Mouse (Mus musculus): ENCODE data around the gene Cdk14.

DNA sequence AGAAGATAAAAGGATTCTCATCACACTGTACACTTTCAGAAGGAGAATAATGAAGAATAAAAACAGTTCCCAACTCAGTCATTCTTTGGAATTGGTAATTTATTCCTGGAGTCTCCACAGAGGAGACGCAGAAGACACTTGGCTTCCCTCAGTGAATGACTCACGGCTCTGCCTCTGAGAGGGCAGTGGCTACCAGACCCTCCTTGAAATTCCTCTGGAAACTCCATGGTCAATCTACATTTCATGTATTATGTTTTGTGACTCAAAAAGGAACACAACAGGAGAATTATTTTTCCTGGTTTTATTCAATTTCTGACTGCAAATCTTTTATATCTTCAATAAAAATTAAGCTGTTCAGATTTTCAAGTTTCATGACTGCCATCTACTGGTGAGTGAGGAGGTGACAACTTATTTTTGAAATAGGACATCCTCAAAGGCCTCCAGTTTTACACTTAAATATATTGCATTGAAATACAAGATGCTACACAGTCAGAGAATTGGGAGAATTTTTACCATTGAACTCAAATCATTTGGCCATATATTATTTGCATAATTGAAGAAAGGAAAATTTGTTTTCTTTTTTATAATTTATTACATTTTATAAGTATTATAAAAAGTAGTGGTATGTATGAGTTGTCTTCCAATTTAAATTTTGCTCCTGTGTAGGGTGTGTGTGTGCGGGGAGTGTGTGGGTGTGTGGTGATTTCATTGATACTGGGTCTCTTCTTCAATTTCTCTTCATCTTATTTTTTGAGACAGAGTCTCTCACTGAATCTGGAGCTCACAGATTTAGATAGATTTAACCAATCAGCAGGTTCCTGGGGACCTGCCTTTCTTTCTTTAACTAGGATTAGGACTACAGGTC lies 471.8 kb downstream of the Cdk14 start:
- TF ChIP-seq EP300 (IDR thresholded peaks at IDR 0.05; ENCODE audit: low read depth) (no peak), CTCF (IDR thresholded peaks at IDR 0.05; ENCODE audit: low read depth) (no peak)
